Mouse (Mus musculus): ENCODE data around the gene Nipbl. TPM values are rescaled to one million over a fixed set of nuclear protein-coding genes. Genes with fewer than 3 reads are reported as not detected.

Nipbl gene
- polyA plus RNA-seq, 1 experiment, result 23.7 TPM

DNA sequence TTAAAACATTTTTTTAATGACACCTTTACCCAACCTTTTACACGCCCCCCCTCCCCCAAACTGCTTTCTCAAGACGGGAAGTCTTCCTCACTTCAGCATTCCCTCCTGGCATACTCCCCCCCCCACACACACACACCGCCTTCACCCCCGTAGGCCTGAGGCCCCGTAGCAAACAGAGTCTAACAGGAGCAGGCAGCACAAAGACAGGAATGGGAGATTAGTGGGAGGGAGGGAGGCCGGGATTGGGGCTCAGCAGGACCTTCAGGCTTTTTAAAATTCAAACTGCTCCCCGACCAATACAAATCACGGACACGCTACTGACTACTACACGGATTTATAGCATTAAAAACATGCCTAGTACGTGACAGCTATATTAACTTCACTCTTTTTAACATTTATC lies 2.1 kb downstream of the Nipbl start:
- Histone ChIP-seq H3K27ac (ENCODE audit: control insufficient read depth, insufficient read depth, low read depth, low read length, poor library complexity) (peak overlapping the region; percentile 45; the same call in 1 of the 2 replicates), H3K4me3 (replicated peaks; ENCODE audit: control insufficient read depth, low read depth, low read length) (peak overlapping the region; percentile 55), H3K4me1 (ENCODE audit: control insufficient read depth, insufficient read depth, low read length) (no peaks in the 10 kb centered on the region; the same call in 1 of the 2 replicates)
- 4% methylated on average over 11 of the region's 11 CpGs for WGBS
- TF ChIP-seq POLR2A (IDR thresholded peaks at IDR 0.05; ENCODE audit: borderline replicate concordance, control insufficient read depth, low read depth, low read length), result no peak
- no peak for TF ChIP-seq CTCF (IDR thresholded peaks at IDR 0.05; ENCODE audit: control insufficient read depth, insufficient read depth, low read length)

DNA sequence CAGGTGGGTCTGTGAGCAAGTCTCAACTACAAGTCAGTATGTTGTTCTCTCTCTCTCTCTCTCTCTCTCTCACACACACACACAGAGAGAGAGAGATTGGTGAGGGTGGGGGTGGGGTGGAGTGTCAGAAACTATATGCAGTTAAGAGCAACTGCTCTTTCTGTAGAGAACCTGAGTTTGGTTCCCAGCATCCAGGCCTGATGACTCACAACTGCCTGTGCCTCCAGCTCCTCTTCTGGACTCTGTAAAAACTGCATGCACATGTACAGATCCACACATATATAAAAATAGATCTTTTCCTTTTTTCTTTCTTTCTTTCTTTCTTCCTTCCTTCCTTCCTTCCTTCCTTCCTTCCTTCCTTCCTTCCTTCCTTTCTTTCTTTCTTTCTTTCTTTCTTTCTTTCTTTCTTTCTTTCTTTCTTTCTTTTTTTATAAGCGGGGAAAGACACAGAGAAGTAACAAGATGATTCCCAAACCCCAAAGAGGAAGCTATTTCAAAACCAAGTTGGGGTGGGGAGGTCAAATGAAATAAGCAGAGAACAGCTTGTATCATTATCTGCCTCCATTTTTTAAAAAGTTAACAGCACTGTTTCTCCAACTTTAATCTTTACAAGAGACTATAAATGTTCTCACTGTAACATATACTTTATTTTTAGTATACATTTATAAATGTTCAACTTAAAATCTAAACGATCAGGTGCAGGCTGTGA lies 10.9 kb downstream of the Nipbl start:
- Histone ChIP-seq H3K27ac (ENCODE audit: control insufficient read depth, insufficient read depth, low read depth, low read length, poor library complexity) (no peak overlapping the region), H3K4me1 (ENCODE audit: control insufficient read depth, insufficient read depth, low read length) (peaks cover 1% of the 10 kb centered on the region; the same call in 1 of the 2 replicates), H3K4me3 (replicated peaks; ENCODE audit: control insufficient read depth, low read depth, low read length) (no peak overlapping the region)
- WGBS, result 30% methylated on average over 2 of the region's 2 CpGs
- TF ChIP-seq CTCF (IDR thresholded peaks at IDR 0.05; ENCODE audit: control insufficient read depth, insufficient read depth, low read length) (no peak), POLR2A (IDR thresholded peaks at IDR 0.05; ENCODE audit: borderline replicate concordance, control insufficient read depth, low read depth, low read length) (no peak)

DNA sequence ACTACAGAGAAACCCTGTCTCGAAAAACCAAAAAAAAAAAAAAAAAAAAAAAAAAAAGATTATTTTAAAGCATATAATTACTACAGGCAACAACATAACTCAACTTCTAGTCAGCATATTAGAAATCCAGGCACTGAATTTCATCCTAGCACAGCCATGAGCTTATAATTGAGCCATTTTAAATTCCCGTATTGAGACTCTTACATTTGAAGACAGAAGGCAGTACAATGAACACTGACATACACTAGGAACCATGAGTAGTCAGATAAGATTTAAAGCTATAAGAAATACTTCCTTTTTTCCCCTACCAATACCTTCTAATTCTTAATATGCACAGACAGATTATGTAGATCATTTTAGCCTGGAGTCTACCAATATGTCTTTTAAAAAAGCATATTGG lies 11.7 kb downstream of the Nipbl start:
- H3K4me1 ChIP-seq (ENCODE audit: control insufficient read depth, insufficient read depth, low read length), result peaks cover 1% of the 10 kb centered on the region; the same call in 1 of the 2 replicates
- no peak overlapping the region for H3K4me3 ChIP-seq (replicated peaks; ENCODE audit: control insufficient read depth, low read depth, low read length)
- H3K27ac ChIP-seq (ENCODE audit: control insufficient read depth, insufficient read depth, low read depth, low read length, poor library complexity), result no peak overlapping the region
- TF ChIP-seq POLR2A (IDR thresholded peaks at IDR 0.05; ENCODE audit: borderline replicate concordance, control insufficient read depth, low read depth, low read length), result no peak
- TF ChIP-seq CTCF (IDR thresholded peaks at IDR 0.05; ENCODE audit: control insufficient read depth, insufficient read depth, low read length), result no peak
- WGBS, result 65% methylated on average over 2 of the region's 2 CpGs

DNA sequence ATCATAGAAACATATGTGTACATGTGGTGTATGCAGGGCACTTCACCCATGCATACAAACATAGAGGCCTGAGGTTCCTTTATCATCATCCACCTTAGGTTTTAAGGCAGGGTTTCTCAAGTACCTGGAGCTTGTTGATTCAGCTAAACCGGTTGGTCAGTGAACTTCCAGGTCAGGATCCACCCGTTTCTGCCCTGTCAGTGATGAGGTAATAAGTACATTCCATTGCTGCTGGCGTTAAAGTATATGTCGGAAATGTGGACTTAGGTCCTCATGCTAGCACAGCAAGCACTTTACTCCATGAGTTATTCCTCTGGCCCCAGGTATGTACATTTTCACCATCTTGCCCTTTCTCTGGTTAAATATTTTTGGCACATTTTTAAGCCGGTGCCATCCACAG lies 14.8 kb downstream of the Nipbl start:
- peaks cover 1% of the 10 kb centered on the region; the same call in 1 of the 2 replicates for H3K4me1 ChIP-seq (ENCODE audit: control insufficient read depth, insufficient read depth, low read length)
- WGBS, result 84% methylated on average over 5 of the region's 5 CpGs
- H3K27ac ChIP-seq (ENCODE audit: control insufficient read depth, insufficient read depth, low read depth, low read length, poor library complexity), result no peak overlapping the region
- H3K4me3 ChIP-seq (replicated peaks; ENCODE audit: control insufficient read depth, low read depth, low read length), result no peak overlapping the region
- TF ChIP-seq CTCF (IDR thresholded peaks at IDR 0.05; ENCODE audit: control insufficient read depth, insufficient read depth, low read length) (no peak), POLR2A (IDR thresholded peaks at IDR 0.05; ENCODE audit: borderline replicate concordance, control insufficient read depth, low read depth, low read length) (no peak)

- no peak for TF ChIP-seq CTCF (IDR thresholded peaks at IDR 0.05; ENCODE audit: control insufficient read depth, insufficient read depth, low read length)
- TF ChIP-seq POLR2A (IDR thresholded peaks at IDR 0.05; ENCODE audit: borderline replicate concordance, control insufficient read depth, low read depth, low read length), result no peak
- H3K27ac ChIP-seq (ENCODE audit: control insufficient read depth, insufficient read depth, low read depth, low read length, poor library complexity), result no peak overlapping the region
- no peaks in the 10 kb centered on the region; the same call in 1 of the 2 replicates for H3K4me1 ChIP-seq (ENCODE audit: control insufficient read depth, insufficient read depth, low read length)
- WGBS, result 47% methylated on average over 6 of the region's 6 CpGs
- no peak overlapping the region for H3K4me3 ChIP-seq (replicated peaks; ENCODE audit: control insufficient read depth, low read depth, low read length)
Measured at GRCm38 (mm10) chr15:8420909-8421308, 23.4 kb downstream of the Nipbl start.

- 60% methylated on average over 4 of the region's 4 CpGs for WGBS
- no peak overlapping the region for H3K27ac ChIP-seq (ENCODE audit: control insufficient read depth, insufficient read depth, low read depth, low read length, poor library complexity)
Measured at GRCm38 (mm10) chr15:8416500-8417138, 27.6 kb downstream of the Nipbl start.

GRCm38 (mm10) chr15:8413356-8413755 lies 30.9 kb downstream of the Nipbl start:
- TF ChIP-seq CTCF (IDR thresholded peaks at IDR 0.05; ENCODE audit: control insufficient read depth, insufficient read depth, low read length), result no peak
- no peak for TF ChIP-seq POLR2A (IDR thresholded peaks at IDR 0.05; ENCODE audit: borderline replicate concordance, control insufficient read depth, low read depth, low read length)
- H3K4me1 ChIP-seq (ENCODE audit: control insufficient read depth, insufficient read depth, low read length), result no peaks in the 10 kb centered on the region; the same call in 1 of the 2 replicates
- 47% methylated on average over 3 of the region's 3 CpGs for WGBS
- no peak overlapping the region for H3K4me3 ChIP-seq (replicated peaks; ENCODE audit: control insufficient read depth, low read depth, low read length)
- H3K27ac ChIP-seq (ENCODE audit: control insufficient read depth, insufficient read depth, low read depth, low read length, poor library complexity), result no peak overlapping the region

More at GRCm38 (mm10) chr15:8416500-8417138, 27.6 kb downstream of the Nipbl start:
- H3K4me1 ChIP-seq (ENCODE audit: control insufficient read depth, insufficient read depth, low read length), result no peaks in the 10 kb centered on the region; the same call in 1 of the 2 replicates
- no peak overlapping the region for H3K4me3 ChIP-seq (replicated peaks; ENCODE audit: control insufficient read depth, low read depth, low read length)
- TF ChIP-seq CTCF (IDR thresholded peaks at IDR 0.05; ENCODE audit: control insufficient read depth, insufficient read depth, low read length) (no peak), POLR2A (IDR thresholded peaks at IDR 0.05; ENCODE audit: borderline replicate concordance, control insufficient read depth, low read depth, low read length) (no peak)

GRCm38 (mm10) chr15:8411873-8412272 lies 32.4 kb downstream of the Nipbl start:
- Histone ChIP-seq H3K4me3 (replicated peaks; ENCODE audit: control insufficient read depth, low read depth, low read length) (no peak overlapping the region), H3K4me1 (ENCODE audit: control insufficient read depth, insufficient read depth, low read length) (no peaks in the 10 kb centered on the region; the same call in 1 of the 2 replicates), H3K27ac (ENCODE audit: control insufficient read depth, insufficient read depth, low read depth, low read length, poor library complexity) (no peak overlapping the region)
- 19% methylated on average over 1 of the region's 1 CpGs for WGBS
- TF ChIP-seq CTCF (IDR thresholded peaks at IDR 0.05; ENCODE audit: control insufficient read depth, insufficient read depth, low read length), result no peak
- no peak for TF ChIP-seq POLR2A (IDR thresholded peaks at IDR 0.05; ENCODE audit: borderline replicate concordance, control insufficient read depth, low read depth, low read length)

Data from bone marrow, adult 2 months (tissue).